Mouse (Mus musculus): Measurements from ENCODE around the gene Pkd1l1.

Pkd1l1 gene

GRCm38 (mm10) chr11:8944114-8944513 lies 29.0 kb downstream of the Pkd1l1 start:
- in situ Hi-C loops (cut with MboI; ENCODE audit: low sequenced_read_pairs): no loop called here

DNA sequence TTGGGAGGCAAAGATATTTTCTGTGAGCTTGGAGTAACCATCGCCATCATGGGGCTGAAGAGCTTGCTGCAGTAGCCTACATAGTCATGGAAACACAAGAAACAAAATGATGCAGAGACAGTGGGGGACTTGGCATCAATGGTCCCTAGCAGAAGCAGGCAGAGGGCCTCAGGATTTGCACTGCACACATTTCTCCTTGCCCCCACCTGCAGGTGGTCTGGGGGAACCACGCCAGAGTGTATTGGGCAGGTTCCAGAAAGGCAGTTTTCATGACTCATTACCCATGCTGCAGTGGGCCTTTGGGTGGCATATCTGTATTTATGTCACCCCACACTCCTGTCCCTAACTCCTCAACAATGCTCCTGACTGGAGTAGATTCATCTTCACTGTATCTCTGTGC lies 30.6 kb downstream of the Pkd1l1 start:
- in situ Hi-C loops (cut with MboI; ENCODE audit: low sequenced_read_pairs): no loop called here

DNA sequence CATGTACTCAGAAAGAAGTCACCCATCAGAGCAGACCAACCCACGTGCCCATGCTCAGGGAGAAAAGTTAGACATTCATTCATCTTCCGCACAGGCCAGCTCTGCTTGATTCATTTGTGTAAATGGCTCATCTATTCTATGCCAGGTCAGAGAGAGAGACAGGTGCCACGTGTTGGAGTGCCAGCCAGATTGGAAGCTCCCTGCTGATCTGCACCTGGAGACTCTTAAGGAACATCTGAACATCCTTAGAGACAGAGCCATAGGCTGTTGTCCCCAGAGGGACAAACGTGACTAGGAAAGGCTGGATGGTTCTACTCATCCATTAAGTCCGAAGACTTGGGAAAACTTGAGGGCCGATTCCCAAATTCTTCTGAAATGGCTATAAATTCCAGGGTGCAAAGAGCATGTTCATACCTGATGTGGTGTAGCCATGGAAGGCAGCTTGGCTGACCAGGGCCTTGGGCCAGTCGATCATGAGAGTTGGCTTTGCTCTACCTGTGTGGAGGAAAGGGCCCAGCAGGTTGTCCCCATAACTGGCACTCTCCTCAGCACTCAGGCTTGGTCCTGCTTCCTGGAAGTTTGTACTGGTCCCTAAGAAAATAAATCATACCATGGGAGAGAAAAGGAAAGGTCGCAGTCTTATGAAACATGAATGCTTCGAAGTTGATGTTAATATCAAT lies 36.5 kb downstream of the Pkd1l1 start:
- in situ Hi-C loops (cut with MboI; ENCODE audit: low sequenced_read_pairs): no loop called here

DNA sequence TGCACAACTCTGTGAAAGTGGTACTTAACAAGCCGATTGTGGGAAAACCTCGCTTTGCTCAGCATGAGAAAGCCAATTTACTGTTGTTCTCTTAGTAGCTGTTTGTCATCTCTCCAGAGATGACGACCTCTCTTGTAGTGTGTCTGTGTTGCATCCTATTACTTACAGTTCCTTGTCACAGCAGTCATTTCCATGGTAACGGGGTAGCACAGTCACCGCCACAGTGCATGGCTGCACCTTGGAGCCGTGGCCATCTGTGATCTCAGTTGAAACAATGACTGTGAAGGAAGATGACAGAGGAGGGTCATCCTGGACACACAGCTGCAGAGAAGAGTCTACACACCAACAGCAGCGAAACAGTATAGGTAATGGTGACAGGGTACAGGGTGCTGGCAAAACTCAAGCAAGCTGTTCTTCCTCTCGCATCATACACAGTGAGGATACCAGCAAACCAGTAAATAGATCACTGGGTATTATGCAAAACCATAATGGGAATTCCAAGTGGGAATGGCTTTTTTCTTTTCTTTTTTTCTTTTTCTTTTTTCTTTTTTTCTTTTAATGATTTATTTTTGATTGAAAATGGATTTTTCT lies 56.9 kb downstream of the Pkd1l1 start:
- in situ Hi-C loops (cut with MboI; ENCODE audit: low sequenced_read_pairs): no loop called here

GRCm38 (mm10) chr11:8882793-8883192 lies 90.3 kb downstream of the Pkd1l1 start:
- in situ Hi-C loops (cut with MboI; ENCODE audit: low sequenced_read_pairs): no loop called here

GRCm38 (mm10) chr11:8881521-8881920 lies 91.5 kb downstream of the Pkd1l1 start:
- in situ Hi-C loops (cut with MboI; ENCODE audit: low sequenced_read_pairs): no loop called here

DNA sequence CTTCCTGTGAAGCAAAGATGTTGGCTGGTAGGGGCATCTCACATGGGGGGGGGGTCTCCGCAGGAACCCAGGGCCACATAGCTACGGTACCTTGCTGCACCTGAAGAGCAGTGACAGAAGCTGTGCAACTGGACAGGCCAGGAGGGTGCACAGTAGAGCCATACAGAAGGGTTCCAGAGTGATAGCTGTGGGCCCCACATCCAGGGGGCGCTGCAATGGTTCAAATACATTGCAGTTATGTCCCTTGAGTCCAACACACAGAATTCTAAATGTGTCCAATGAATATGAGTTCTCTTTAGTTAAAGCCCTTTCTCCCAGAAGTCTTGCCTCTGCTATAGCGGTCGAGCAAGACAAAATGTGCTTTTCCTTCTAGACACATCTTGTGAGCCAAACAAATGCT lies 103.0 kb downstream of the Pkd1l1 start:
- in situ Hi-C loops (cut with MboI; ENCODE audit: low sequenced_read_pairs): no loop called here

DNA sequence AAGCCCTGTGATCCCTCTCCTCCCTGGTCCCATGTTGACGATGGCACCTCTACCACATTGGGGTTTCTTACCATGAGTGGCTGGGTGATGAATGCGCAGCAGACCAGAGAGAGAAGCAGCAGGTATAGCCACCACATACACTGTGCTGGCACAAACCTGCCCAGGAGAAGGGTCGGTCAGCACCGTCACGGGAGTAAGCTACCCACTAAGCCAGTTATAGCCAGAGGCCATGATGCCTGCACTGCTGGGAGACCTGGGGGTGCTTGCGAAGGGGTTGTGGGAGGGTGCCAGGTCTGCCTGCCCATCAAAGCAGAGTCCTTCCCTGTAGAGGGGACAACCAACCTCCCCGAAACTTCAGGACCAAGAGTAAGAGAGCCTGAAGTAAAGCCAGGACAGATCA lies 107.0 kb downstream of the Pkd1l1 start:
- in situ Hi-C loops (cut with MboI; ENCODE audit: low sequenced_read_pairs): loop anchor here (10.0 kb wide), 1 partner anchor 331 kb away; no protein-coding TSS in a partner anchor

DNA sequence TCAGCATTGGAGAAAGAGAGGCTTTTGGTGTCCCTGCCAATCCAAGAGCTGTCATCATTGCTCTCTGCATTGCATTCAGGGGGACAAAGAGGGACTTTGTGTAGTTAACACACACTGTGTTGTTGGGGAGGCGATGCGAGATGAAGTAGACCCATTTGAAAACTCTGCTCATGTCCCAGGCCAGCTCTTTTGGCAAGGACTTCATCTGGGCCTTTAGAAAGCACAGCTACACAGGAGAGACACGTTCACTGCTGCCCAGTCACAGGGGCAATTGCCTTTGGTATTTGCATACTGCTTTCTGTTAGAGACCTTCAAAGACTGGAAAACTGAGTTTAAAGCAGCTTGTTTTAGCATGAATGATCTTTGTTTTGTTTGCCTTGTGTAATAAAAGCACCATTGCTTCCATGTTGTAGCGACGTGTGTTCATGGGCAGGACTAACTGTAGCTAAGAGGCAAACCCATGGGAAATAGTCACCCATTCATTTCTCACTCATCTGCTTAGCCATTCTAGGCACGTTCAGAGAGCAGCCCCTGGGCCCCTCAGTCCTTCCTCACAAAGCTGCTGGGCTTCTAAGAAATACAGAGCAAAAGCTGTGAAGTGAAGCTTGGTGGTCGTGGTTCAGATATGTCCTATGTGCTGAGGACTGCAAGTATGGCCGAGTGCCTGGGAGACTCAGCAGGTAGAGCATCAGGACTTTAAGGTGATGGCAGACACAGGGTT lies 109.0 kb downstream of the Pkd1l1 start:
- in situ Hi-C loops (cut with MboI; ENCODE audit: low sequenced_read_pairs): loop anchor here (10.0 kb wide), 1 partner anchor 329 kb away; no protein-coding TSS in a partner anchor

DNA sequence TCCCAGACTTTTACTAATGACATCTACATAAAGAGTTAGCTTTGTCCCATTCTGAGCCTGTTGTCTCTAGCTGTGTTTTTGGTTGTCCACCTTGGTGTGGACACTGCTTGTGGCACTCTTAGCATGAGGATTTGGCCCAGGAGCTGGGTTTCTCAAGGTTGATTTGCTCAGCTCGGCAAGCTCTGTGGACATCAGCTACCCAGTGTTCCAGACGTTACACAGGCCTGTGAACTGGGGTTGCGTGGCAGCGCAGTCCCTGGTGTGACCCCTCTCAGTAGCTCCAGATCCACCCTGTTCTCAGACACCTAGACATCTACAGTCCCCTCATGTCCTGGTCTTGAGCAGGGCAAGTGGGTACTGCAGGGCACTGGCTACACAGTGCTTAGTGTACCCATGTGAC lies 110.6 kb downstream of the Pkd1l1 start:
- in situ Hi-C loops (cut with MboI; ENCODE audit: low sequenced_read_pairs): loop anchor here (10.0 kb wide), 1 partner anchor 328 kb away; no protein-coding TSS in a partner anchor

GRCm38 (mm10) chr11:8861978-8862377 lies 111.1 kb downstream of the Pkd1l1 start:
- in situ Hi-C loops (cut with MboI; ENCODE audit: low sequenced_read_pairs): loop anchor here (10.0 kb wide), 1 partner anchor 327 kb away; no protein-coding TSS in a partner anchor

- in situ Hi-C loops (cut with MboI; ENCODE audit: low sequenced_read_pairs): loop anchor here (10.0 kb wide), 1 partner anchor 326 kb away; no protein-coding TSS in a partner anchor
Observed at GRCm38 (mm10) chr11:8860878-8861277, 112.2 kb downstream of the Pkd1l1 start.

- in situ Hi-C loops (cut with MboI; ENCODE audit: low sequenced_read_pairs): loop anchor here (10.0 kb wide), 1 partner anchor 325 kb away; no protein-coding TSS in a partner anchor
Observed at GRCm38 (mm10) chr11:8859868-8860267, 113.2 kb downstream of the Pkd1l1 start.

GRCm38 (mm10) chr11:8859041-8859440 lies 114.0 kb downstream of the Pkd1l1 start:
- in situ Hi-C loops (cut with MboI; ENCODE audit: low sequenced_read_pairs): no loop called here

- in situ Hi-C loops (cut with MboI; ENCODE audit: low sequenced_read_pairs): no loop called here
Observed at GRCm38 (mm10) chr11:8856125-8856524, 116.9 kb downstream of the Pkd1l1 start.

GRCm38 (mm10) chr11:8848049-8848448 lies 125.0 kb downstream of the Pkd1l1 start:
- in situ Hi-C loops (cut with MboI; ENCODE audit: low sequenced_read_pairs): no loop called here

- in situ Hi-C loops (cut with MboI; ENCODE audit: low sequenced_read_pairs): no loop called here
Observed at GRCm38 (mm10) chr11:8847627-8848026, 125.4 kb downstream of the Pkd1l1 start.

GRCm38 (mm10) chr11:8836176-8836575 lies 136.9 kb downstream of the Pkd1l1 start:
- in situ Hi-C loops (cut with MboI; ENCODE audit: low sequenced_read_pairs): no loop called here

DNA sequence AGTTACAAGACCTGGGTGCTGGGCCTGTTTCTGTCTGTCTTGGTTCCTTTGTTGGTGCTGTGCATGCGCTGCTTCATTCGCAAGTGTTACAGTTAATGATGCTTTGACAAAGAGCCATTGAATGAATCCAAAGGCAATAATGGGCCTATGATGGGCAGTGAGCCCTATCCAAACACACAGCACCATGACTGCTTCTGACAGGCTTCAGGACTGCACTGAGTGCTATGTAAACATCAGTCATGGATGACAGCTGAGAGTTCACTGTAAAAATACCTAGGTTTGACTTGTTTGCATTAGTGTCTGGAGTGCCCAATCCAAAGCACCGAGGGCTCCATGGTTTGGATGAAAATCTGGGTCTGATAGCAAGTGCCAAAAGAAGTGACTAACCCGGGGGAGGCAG lies 138.9 kb downstream of the Pkd1l1 start:
- in situ Hi-C loops (cut with MboI; ENCODE audit: low sequenced_read_pairs): no loop called here

DNA sequence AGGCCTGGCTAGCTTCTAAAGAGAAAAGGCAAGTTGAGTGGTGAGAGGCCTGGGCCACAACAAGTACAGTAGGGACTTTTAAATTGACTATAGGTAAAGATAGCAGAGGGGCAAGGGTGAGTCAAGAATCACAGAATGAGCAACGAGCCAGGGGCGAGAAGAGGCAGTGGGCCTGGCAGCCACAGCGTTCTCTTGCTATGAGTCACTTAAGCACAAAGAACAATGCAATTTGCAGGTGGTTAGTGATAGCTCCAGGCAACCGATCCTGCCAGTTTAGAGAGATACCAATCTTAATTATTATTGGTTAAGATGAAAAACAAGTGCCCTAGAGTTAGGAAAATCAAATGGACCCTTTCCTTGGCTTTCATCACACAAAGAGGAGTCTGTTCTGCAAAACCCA lies 142.5 kb downstream of the Pkd1l1 start:
- in situ Hi-C loops (cut with MboI; ENCODE audit: low sequenced_read_pairs): no loop called here

- in situ Hi-C loops (cut with MboI; ENCODE audit: low sequenced_read_pairs): no loop called here
Observed at GRCm38 (mm10) chr11:8829561-8829960, 143.5 kb downstream of the Pkd1l1 start.
